Mouse (Mus musculus) cerebellum, adult 2 months (tissue): ENCODE measurements around the gene D1Ertd622e. TPM values are rescaled to one million over a fixed set of nuclear protein-coding genes. Genes with fewer than 3 reads are reported as not detected.

Experiments used
- DNase-seq, 2 experiments: peaks; one replicate each; pipeline ENCODE4 v3.0.0; 2021
- H3K27ac ChIP-seq: fragments of 200-500 bp; 2 replicates; pipeline ENCODE4 v1.5.1; 2012; ENCODE audit warnings: low read length, control low read depth, inconsistent platforms; ENCODE audit not compliant: insufficient read depth
- H3K27me3 ChIP-seq: fragments of 200-500 bp; 2 replicates; pipeline ENCODE4 v1.6.1; 2012; ENCODE audit warnings: inconsistent platforms, mild to moderate bottlenecking, low read length, moderate library complexity; ENCODE audit not compliant: control insufficient read depth, insufficient read depth
- H3K4me1 ChIP-seq: fragments of 200-500 bp; 2 replicates; pipeline ENCODE4 v1.6.1; 2011; ENCODE audit warnings: low read length; ENCODE audit not compliant: control insufficient read depth, insufficient read depth
- H3K4me3 ChIP-seq: fragments of 200-500 bp; replicated peaks from 2 replicates; pipeline ENCODE3; 2011; ENCODE audit warnings: mild to moderate bottlenecking, low read depth, low read length, control low read depth; ENCODE audit not compliant: insufficient read depth
- CTCF ChIP-seq: fragments of 200-500 bp; IDR thresholded peaks from 2 replicates; pipeline ENCODE4 v1.5.1; 2011; ENCODE audit warnings: low read depth, mild to moderate bottlenecking, control low read depth, low read length, moderate library complexity, borderline replicate concordance; ENCODE audit not compliant: insufficient read depth
- POLR2A ChIP-seq: fragments of 200-500 bp; IDR thresholded peaks from 2 replicates; pipeline ENCODE4 v1.6.1; 2011; ENCODE audit warnings: low read length, control low read depth, borderline replicate concordance; ENCODE audit not compliant: insufficient read depth
- WGBS: fragments of 180-500 bp; shearing (Covaris S2); methylation state at CpG from one replicate; pipeline ENCODE4 v1.1.7; 2018; 5-methylcytosine and 5-hydroxymethylcytosine counted together
- polyA plus RNA-seq: library from polyadenylated mRNA; depleted of rRNA; stranded (reverse); fragments of >200 nt; gene quantifications from 2 replicates; pipeline ENCODE4 v1.2.3, GENCODE M21; 2012

D1Ertd622e gene
- polyA plus RNA-seq, 1 experiment: 49.7 TPM

DNA sequence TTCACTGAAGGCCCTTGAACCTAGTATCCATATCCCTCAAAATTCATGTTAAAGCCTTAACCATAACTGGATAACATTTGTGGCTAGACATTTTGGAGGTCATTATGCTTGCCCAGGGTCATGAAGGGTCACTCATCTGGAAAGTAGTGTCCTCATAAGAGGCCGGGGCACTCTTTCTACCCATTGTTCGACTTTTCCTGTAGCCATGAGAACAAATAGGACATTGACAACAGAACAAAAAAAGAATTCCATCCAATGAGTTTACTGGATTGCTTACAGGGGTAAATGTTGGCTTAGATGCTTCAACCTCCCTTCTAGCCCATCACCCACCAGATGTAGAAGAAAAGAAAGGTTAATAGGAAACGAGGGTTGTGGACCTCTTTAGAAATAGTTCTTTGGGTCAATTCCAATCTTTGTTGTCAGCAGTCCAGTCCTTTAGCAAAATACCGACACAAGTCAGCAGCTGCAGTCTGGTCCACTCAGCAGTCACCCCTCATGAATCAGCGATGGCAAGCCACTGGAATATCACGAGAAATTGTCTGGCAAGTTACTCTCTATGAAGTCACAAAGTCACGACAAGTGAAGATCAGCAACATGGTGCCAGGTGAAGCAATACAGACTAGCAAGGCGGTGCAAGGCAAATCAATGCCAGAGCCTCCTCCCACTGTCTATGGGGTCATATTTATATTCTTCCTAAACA, 42.1 kb downstream of the D1Ertd622e start:
- H3K4me1 ChIP-seq: no peaks in the 10 kb centered on the region
- H3K27me3 ChIP-seq: no peaks in the 10 kb centered on the region
- H3K27ac ChIP-seq: no peak overlapping the region
- DNase-seq: no peak
- TF ChIP-seq CTCF: no peak
- H3K4me3 ChIP-seq: no peak overlapping the region
- 49% methylated on average over 8 of the region's 8 CpGs for WGBS

- DNase-seq: no peak
- H3K4me1 ChIP-seq: no peaks in the 10 kb centered on the region
- H3K27me3 ChIP-seq: no peaks in the 10 kb centered on the region
- no peak overlapping the region for H3K4me3 ChIP-seq
- TF ChIP-seq POLR2A: no peak
- TF ChIP-seq CTCF: no peak
- 93% methylated on average over 1 of the region's 1 CpGs for WGBS
- no peak overlapping the region for H3K27ac ChIP-seq
Measured at GRCm38 (mm10) chr1:97615525-97615924, 46.3 kb downstream of the D1Ertd622e start.

- H3K4me3 ChIP-seq: no peak overlapping the region
- TF ChIP-seq CTCF: no peak
- TF ChIP-seq POLR2A: no peak
- no peak overlapping the region for H3K27ac ChIP-seq
- DNase-seq: no peak
- 70% methylated on average over 11 of the region's 11 CpGs for WGBS
- H3K27me3 ChIP-seq: no peaks in the 10 kb centered on the region
- H3K4me1 ChIP-seq: no peaks in the 10 kb centered on the region
Measured at GRCm38 (mm10) chr1:97614531-97615462, 47.1 kb downstream of the D1Ertd622e start.

GRCm38 (mm10) chr1:97611747-97612146, 50.1 kb downstream of the D1Ertd622e start:
- Histone ChIP-seq H3K4me1 (no peaks in the 10 kb centered on the region), H3K27ac (no peak overlapping the region), H3K4me3 (no peak overlapping the region), H3K27me3 (no peaks in the 10 kb centered on the region)
- DNase-seq: no peak
- TF ChIP-seq CTCF (no peak), POLR2A (no peak)
- 80% methylated on average over 2 of the region's 2 CpGs for WGBS

DNA sequence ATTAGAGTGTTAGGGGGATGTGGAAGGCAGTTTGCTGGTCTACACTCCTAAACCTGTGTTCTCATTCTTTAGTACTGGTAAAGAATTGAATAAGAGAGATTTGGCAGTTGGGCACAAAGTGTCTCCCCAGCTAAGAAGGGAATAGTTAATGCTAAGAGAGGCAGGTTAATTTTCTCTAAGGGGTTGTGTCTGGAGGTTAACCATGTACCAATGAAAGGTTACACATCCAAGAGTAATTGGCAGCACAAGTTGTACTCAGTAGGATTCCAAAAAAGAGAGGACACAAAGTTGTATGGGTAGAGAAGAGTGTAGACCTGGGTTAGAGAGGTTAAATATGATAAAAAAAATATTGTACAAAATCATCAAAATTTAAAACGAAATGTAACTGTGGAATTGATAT, 58.5 kb downstream of the D1Ertd622e start:
- Histone ChIP-seq H3K4me1 (no peaks in the 10 kb centered on the region), H3K27ac (no peak overlapping the region), H3K4me3 (no peak overlapping the region), H3K27me3 (no peaks in the 10 kb centered on the region)
- no peak for DNase-seq
- no peak for TF ChIP-seq CTCF
- no peak for TF ChIP-seq POLR2A
- WGBS: 68% methylated on average over 1 of the region's 1 CpGs

- H3K4me1 ChIP-seq: no peaks in the 10 kb centered on the region
- no peak overlapping the region for H3K27ac ChIP-seq
- no peak overlapping the region for H3K4me3 ChIP-seq
- no peak for DNase-seq
- TF ChIP-seq POLR2A (no peak), CTCF (no peak)
- H3K27me3 ChIP-seq: no peaks in the 10 kb centered on the region
- 86% methylated on average over 2 of the region's 2 CpGs for WGBS
Measured at GRCm38 (mm10) chr1:97600371-97600770, 61.5 kb downstream of the D1Ertd622e start.

- H3K4me3 ChIP-seq: no peak overlapping the region
- H3K4me1 ChIP-seq: no peaks in the 10 kb centered on the region
- DNase-seq: no peak
- WGBS: 59% methylated on average over 3 of the region's 3 CpGs
- TF ChIP-seq CTCF: no peak
- TF ChIP-seq POLR2A: no peak
- no peaks in the 10 kb centered on the region for H3K27me3 ChIP-seq
- no peak overlapping the region for H3K27ac ChIP-seq
Measured at GRCm38 (mm10) chr1:97599101-97599500, 62.8 kb downstream of the D1Ertd622e start.

DNA sequence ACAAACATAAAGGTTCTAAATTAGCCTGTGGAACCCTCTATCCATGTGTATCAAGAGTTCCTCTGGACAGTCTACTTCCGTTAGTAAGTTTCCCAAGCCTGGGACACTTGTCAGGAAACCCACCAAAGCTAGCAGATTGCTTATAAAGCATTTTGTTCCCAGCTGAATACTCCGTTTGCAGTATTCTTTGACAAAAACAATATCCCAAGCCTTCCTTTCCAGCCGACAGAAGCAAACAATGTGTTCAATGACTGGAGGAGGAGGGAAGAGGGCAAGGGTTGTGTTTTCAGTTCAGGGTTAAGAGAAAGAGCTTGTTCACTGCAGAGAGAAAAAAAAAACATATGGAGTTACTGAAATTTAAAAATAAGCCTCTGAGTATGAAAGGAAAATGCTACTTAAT, 73.3 kb downstream of the D1Ertd622e start:
- H3K27ac ChIP-seq: no peak overlapping the region
- H3K27me3 ChIP-seq: no peaks in the 10 kb centered on the region
- no peaks in the 10 kb centered on the region for H3K4me1 ChIP-seq
- 30% methylated on average over 3 of the region's 3 CpGs for WGBS
- DNase-seq: no peak
- TF ChIP-seq POLR2A (no peak), CTCF (no peak)
- no peak overlapping the region for H3K4me3 ChIP-seq
